Mouse (Mus musculus) heart, postnatal 0 days (tissue): Measurements from ENCODE around the gene Dpm2.

Experiments used
- CTCF ChIP-seq: IDR thresholded peaks from 2 replicates; pipeline ENCODE4 v1.5.1; 2016; ENCODE audit warnings: antibody characterized with exemption, control low read depth, low read depth
- EP300 ChIP-seq: IDR thresholded peaks from 2 replicates; pipeline ENCODE4 v1.6.1; 2016; ENCODE audit warnings: antibody characterized with exemption, low read depth

- peak; percentile 48 for TF ChIP-seq CTCF
- no peak for TF ChIP-seq EP300
Measured at GRCm38 (mm10) chr2:32610610-32611229, 40.1 kb downstream of the Dpm2 start.
